Mouse (Mus musculus): ENCODE results near the gene Pbx1. TPM values are rescaled to one million over a fixed set of nuclear protein-coding genes. Genes with fewer than 3 reads are reported as not detected.

Gene Pbx1
- total and polyA plus RNA-seq, 3 experiments, result 0.10 TPM; not detected in 2

DNA sequence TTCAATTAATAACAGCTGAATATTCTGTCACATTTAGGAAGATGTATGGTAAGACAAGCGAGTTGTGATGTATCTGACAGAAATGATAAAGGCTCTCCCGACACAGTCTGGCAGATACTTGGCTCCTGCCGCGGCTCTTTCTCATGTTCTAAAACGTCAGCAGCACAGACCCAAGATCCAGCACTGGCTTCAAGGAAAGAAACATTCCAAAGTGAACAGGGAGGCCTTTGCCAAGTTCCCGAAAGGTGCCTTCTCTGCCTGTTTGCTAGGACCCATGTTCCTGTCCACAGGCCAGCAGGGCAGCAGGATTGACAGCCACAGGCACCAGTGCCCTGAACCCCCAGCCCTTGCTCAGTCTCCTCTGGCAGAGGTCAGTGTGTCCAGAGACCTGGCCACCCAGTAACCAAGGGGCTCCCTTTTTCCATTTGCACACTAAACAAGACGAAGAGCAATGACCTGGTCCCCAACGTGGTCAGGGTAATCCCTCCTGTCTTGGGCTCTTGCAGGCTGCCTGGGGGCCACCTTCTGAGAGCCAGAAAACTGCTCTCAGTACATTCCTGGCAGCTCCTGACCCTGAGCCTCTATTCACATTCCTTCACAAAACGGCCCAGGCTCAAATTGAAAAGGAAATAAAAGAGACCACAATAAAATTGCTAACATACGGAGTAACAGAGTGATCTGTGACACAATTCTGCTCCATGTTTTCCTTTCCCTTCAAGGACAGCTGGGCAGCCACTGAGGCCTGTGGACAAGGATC lies 184.9 kb downstream of the Pbx1 start:
- Histone ChIP-seq H3K9me3 (replicated peaks; ENCODE audit: insufficient read depth, low read length) (no peaks in the 10 kb centered on the region), H3K36me3 (ENCODE audit: control insufficient read depth in 1 of 2, insufficient read depth in 2 of 2, low read length in 2 of 2) (no peaks in the 10 kb centered on the region), H3K79me2 (ENCODE audit: control insufficient read depth, insufficient read depth, low read length, poor library complexity) (no peaks in the 10 kb centered on the region), H3K27ac (ENCODE audit: control insufficient read depth, low read depth, low read length) (no peak overlapping the region), H3K4me3 (ENCODE audit: control insufficient read depth in 1 of 2, insufficient read depth in 1 of 2, low read depth in 2 of 2, low read length in 2 of 2) (no peak overlapping the region), H3K4me1 (ENCODE audit: control insufficient read depth in 1 of 2, insufficient read depth in 2 of 2, low read length in 2 of 2) (no peaks in the 10 kb centered on the region), H3K9ac (ENCODE audit: control insufficient read depth, low read depth, low read length, poor library complexity, severe bottlenecking) (no peak overlapping the region), H3K27me3 (ENCODE audit: control insufficient read depth in 1 of 2, insufficient read depth in 2 of 2, low read length in 2 of 2) (no peaks in the 10 kb centered on the region)
- TF ChIP-seq EP300 (IDR thresholded peaks at IDR 0.05; ENCODE audit: low read depth in 1 of 2, low read length in 2 of 2) (no peak), CTCF (IDR thresholded peaks at IDR 0.05 in 2 of 3, conservative IDR thresholded peaks at IDR 0.05 in 1 of 3; ENCODE audit: control insufficient read depth in 1 of 3, insufficient read depth in 1 of 3, low read depth in 2 of 3, low read length in 3 of 3, poor library complexity in 1 of 3, severe bottlenecking in 1 of 3) (no peak), ZMIZ1 (IDR thresholded peaks at IDR 0.05; ENCODE audit: low read depth, low read length) (no peak), MYC (IDR thresholded peaks at IDR 0.05; ENCODE audit: low read depth, low read length) (no peak), CHD1 (IDR thresholded peaks at IDR 0.05; ENCODE audit: low read depth, low read length) (no peak), ZNF384 (IDR thresholded peaks at IDR 0.05; ENCODE audit: low read depth, low read length) (no peak), BHLHE40 (IDR thresholded peaks at IDR 0.05; ENCODE audit: borderline replicate concordance, low read depth, low read length) (no peak), MAFK (IDR thresholded peaks at IDR 0.05; ENCODE audit: borderline replicate concordance, low read depth, low read length) (no peak), NELFE (IDR thresholded peaks at IDR 0.05; ENCODE audit: low read depth, low read length) (no peak), E2F4 (IDR thresholded peaks at IDR 0.05; ENCODE audit: borderline replicate concordance, low read depth, low read length) (no peak), POLR2A (IDR thresholded peaks at IDR 0.05; ENCODE audit: control insufficient read depth in 1 of 2, insufficient read depth in 1 of 2, low read depth in 1 of 2, low read length in 2 of 2, poor library complexity in 1 of 2) (no peak), MYB (IDR thresholded peaks at IDR 0.05; ENCODE audit: low read depth, low read length) (no peak), POLR2AphosphoS5 (IDR thresholded peaks at IDR 0.05; ENCODE audit: borderline replicate concordance, low read depth, low read length) (no peak), USF2 (IDR thresholded peaks at IDR 0.05; ENCODE audit: borderline replicate concordance in 1 of 2, insufficient read depth in 1 of 2, low read depth in 1 of 2, low read length in 2 of 2) (no peak), JUND (IDR thresholded peaks at IDR 0.05; ENCODE audit: low read depth, low read length) (no peak), TBP (IDR thresholded peaks at IDR 0.05; ENCODE audit: low read depth, low read length) (no peak), USF1 (IDR thresholded peaks at IDR 0.05; ENCODE audit: low read depth, low read length) (no peak)
- no peak for DNase-seq (ENCODE audit: low read depth, low spot score)

- no peak overlapping the region for H3K4me3 ChIP-seq (ENCODE audit: control insufficient read depth in 1 of 2, insufficient read depth in 1 of 2, low read depth in 2 of 2, low read length in 2 of 2)
- DNase-seq (ENCODE audit: low read depth, low spot score), result no peak
- no peaks in the 10 kb centered on the region for H3K36me3 ChIP-seq (ENCODE audit: control insufficient read depth in 1 of 2, insufficient read depth in 2 of 2, low read length in 2 of 2)
- TF ChIP-seq RAD21 (IDR thresholded peaks at IDR 0.05; ENCODE audit: low read depth, low read length), result no peak
- no peak for TF ChIP-seq MEF2A (IDR thresholded peaks at IDR 0.05; ENCODE audit: extremely low read depth, insufficient replicate concordance, low read depth, low read length, poor library complexity, severe bottlenecking)
- TF ChIP-seq MAZ (IDR thresholded peaks at IDR 0.05; ENCODE audit: low read depth, low read length), result no peak
- no peak for TF ChIP-seq NRF1 (IDR thresholded peaks at IDR 0.05; ENCODE audit: insufficient read depth, low read depth, low read length, poor library complexity, severe bottlenecking)
- no peak for TF ChIP-seq NELFE (IDR thresholded peaks at IDR 0.05; ENCODE audit: low read depth, low read length)
- TF ChIP-seq TBP (IDR thresholded peaks at IDR 0.05; ENCODE audit: low read depth, low read length), result no peak
- no peak for TF ChIP-seq RCOR1 (IDR thresholded peaks at IDR 0.05; ENCODE audit: low read depth, low read length)
- TF ChIP-seq ELF1 (IDR thresholded peaks at IDR 0.05; ENCODE audit: low read depth, low read length), result no peak
- TF ChIP-seq EP300 (IDR thresholded peaks at IDR 0.05; ENCODE audit: low read depth in 1 of 2, low read length in 2 of 2), result no peak
- no peak for TF ChIP-seq JUND (IDR thresholded peaks at IDR 0.05; ENCODE audit: low read depth, low read length)
- TF ChIP-seq CHD1 (IDR thresholded peaks at IDR 0.05; ENCODE audit: low read depth, low read length), result no peak
- no peak for TF ChIP-seq GABPA (IDR thresholded peaks at IDR 0.05; ENCODE audit: low read depth, low read length)
- no peak for TF ChIP-seq ZC3H11A (IDR thresholded peaks at IDR 0.05; ENCODE audit: low read depth, low read length)
- TF ChIP-seq ZKSCAN1 (IDR thresholded peaks at IDR 0.05; ENCODE audit: low read depth, low read length), result no peak
- no peak for TF ChIP-seq KAT2A (conservative IDR thresholded peaks at IDR 0.05; ENCODE audit: low read depth, low read length)
- TF ChIP-seq MYB (IDR thresholded peaks at IDR 0.05; ENCODE audit: low read depth, low read length), result no peak
- no peaks in the 10 kb centered on the region for H3K79me2 ChIP-seq (ENCODE audit: control insufficient read depth, insufficient read depth, low read length, poor library complexity)
- no peaks in the 10 kb centered on the region for H3K4me1 ChIP-seq (ENCODE audit: control insufficient read depth in 1 of 2, insufficient read depth in 2 of 2, low read length in 2 of 2)
- H3K9me3 ChIP-seq (replicated peaks; ENCODE audit: insufficient read depth, low read length), result no peaks in the 10 kb centered on the region
- H3K27me3 ChIP-seq (ENCODE audit: control insufficient read depth in 1 of 2, insufficient read depth in 2 of 2, low read length in 2 of 2), result no peaks in the 10 kb centered on the region
- no peak overlapping the region for H3K27ac ChIP-seq (ENCODE audit: control insufficient read depth, low read depth, low read length)
- no peak overlapping the region for H3K9ac ChIP-seq (ENCODE audit: control insufficient read depth, low read depth, low read length, poor library complexity, severe bottlenecking)
Measured at GRCm38 (mm10) chr1:168245539-168245938, 186.5 kb downstream of the Pbx1 start.

Data from MEL (cell line).